Mouse (Mus musculus): Measurements from ENCODE around the gene Suclg2. TPM values are rescaled to one million over a fixed set of nuclear protein-coding genes. Genes with fewer than 3 reads are reported as not detected.

The Suclg2 gene
- polyA plus RNA-seq, 1 experiment from 2014 or later: 46.5 TPM

DNA sequence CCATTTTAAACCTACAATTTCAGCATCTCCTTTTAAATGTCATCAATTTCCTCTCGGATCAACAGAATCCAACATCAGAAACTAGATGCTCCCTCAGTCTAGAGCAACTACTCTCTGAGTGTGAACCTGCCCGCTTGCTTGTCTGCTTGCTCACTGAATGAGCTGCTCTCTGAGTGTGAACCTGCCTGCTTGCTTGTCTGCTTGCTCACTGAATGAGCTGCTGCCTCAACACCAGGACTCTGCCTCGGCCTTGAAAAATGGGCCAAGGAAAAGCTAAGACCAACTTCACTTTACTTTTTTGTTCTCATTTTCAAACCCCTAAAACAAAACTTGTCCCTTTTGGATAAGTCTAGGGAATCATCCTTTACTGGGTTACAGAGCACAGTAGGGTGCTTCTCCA is 64.9 kb downstream of the Suclg2 start:
- no peaks in the 10 kb centered on the region for H3K27me3 ChIP-seq
- H3K4me3 ChIP-seq: no peak overlapping the region
- no peak overlapping the region for H3K4me2 ChIP-seq
- 93% methylated on average over 3 of the region's 3 CpGs for WGBS
- no peaks in the 10 kb centered on the region for H3K9me3 ChIP-seq
- ATAC-seq (ENCODE audit: insufficient number of reproducible peaks, low FRiP score, low TSS enrichment, low read depth): no peak
- no peak overlapping the region for H3K9ac ChIP-seq
- no peak overlapping the region for H3K27ac ChIP-seq
- peaks cover 4% of the 10 kb centered on the region; the same call in 1 of the 2 replicates for H3K36me3 ChIP-seq
- peaks cover 10% of the 10 kb centered on the region; the same call in 1 of the 2 replicates for H3K4me1 ChIP-seq

DNA sequence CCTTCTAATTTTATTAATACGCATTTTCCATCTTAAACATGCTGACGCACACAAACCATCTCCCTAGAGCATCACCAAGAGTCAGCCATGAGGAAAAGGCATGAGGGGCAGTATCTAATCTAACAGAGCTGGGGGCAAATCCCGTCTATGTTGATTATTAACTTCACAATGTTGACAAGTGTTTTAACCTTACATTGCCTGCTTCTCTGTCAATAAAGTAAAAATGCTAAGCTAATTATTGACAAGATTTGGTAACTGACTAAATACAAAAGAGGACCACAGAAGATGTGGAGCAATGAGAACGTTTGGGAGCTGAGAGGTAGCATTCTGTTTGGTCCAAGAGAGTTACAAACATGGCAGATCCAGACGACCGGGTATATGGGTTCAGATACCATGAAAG is 65.8 kb downstream of the Suclg2 start:
- ATAC-seq (ENCODE audit: insufficient number of reproducible peaks, low FRiP score, low TSS enrichment, low read depth): no peak
- no peak overlapping the region for H3K4me2 ChIP-seq
- H3K4me1 ChIP-seq: peaks cover 10% of the 10 kb centered on the region; the same call in 1 of the 2 replicates
- peaks cover 3% of the 10 kb centered on the region; the same call in 1 of the 2 replicates for H3K36me3 ChIP-seq
- no peaks in the 10 kb centered on the region for H3K9me3 ChIP-seq
- no peak overlapping the region for H3K9ac ChIP-seq
- H3K27ac ChIP-seq: no peak overlapping the region
- no peak overlapping the region for H3K4me3 ChIP-seq
- WGBS: 87% methylated on average over 6 of the region's 6 CpGs
- no peaks in the 10 kb centered on the region for H3K27me3 ChIP-seq

DNA sequence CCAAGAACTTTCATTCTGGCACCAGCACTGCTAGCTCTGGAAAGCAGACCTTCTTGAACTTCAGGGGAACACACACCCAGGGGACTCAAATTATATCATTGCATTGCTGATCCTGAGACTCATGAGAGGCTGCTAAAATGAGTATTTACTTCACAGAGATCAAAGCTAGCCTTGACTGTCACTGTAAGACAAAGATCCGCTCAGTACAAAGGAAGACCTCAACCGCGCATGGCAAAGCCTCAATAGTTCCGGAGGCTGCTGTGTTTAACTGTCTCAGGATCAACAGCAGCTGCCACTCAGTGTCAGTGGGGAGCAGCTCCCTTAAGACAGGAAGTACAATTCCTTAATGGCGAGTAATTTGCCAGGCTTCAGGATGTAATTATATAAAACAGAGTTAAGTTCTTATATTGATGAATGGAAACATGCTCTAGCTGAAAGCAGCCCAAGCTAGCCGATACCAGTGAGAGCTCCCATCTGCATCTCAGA is 67.2 kb downstream of the Suclg2 start:
- Histone ChIP-seq H3K4me3 (no peak overlapping the region), H3K36me3 (no peaks in the 10 kb centered on the region), H3K4me1 (peaks cover 10% of the 10 kb centered on the region; the same call in 1 of the 2 replicates), H3K27ac (0 out of 2 replicates have a peak overlapping the region, but pooled peaks have one; percentile 27), H3K4me2 (no peak overlapping the region), H3K9ac (no peak overlapping the region), H3K27me3 (no peaks in the 10 kb centered on the region), H3K9me3 (no peaks in the 10 kb centered on the region)
- ATAC-seq (ENCODE audit: insufficient number of reproducible peaks, low FRiP score, low TSS enrichment, low read depth): no peak
- 34% methylated on average over 6 of the region's 6 CpGs for WGBS

DNA sequence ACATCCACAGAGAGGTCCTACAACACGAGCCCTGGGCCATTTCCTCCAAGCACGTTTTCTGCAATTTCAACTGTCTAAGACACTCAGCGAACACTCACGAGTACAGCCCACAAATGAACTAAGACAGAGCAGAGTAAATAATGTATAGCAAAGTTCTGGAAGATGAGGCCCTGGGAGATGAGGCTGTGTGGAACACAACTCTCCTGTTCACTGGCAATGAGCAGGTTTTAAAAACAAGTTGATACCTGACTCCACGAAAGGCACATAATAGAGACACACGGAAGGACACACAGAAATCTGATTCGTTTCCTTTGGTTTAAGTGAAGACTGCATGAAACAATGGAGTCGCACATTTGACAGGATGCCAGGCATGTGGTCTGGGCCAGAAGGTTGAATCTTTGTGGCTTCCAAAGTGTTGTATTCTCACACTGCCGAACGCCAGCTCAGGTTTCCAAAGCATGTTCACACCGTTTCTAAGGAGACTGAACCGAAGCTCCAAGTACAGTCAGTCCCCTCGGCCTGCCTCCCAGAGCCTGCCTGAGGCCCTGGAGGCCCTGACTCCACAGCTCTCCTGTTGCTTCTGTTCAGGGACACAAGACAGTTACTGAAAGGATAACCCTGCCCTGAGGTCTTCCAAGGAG is 68.4 kb downstream of the Suclg2 start:
- Histone ChIP-seq H3K27me3 (no peaks in the 10 kb centered on the region), H3K4me1 (peaks cover 10% of the 10 kb centered on the region; the same call in 1 of the 2 replicates), H3K36me3 (no peaks in the 10 kb centered on the region), H3K9me3 (no peaks in the 10 kb centered on the region), H3K9ac (no peak overlapping the region), H3K4me3 (no peak overlapping the region), H3K4me2 (no peak overlapping the region), H3K27ac (no peak overlapping the region)
- no peak for ATAC-seq (ENCODE audit: insufficient number of reproducible peaks, low FRiP score, low TSS enrichment, low read depth)
- 24% methylated on average over 13 of the region's 13 CpGs for WGBS

DNA sequence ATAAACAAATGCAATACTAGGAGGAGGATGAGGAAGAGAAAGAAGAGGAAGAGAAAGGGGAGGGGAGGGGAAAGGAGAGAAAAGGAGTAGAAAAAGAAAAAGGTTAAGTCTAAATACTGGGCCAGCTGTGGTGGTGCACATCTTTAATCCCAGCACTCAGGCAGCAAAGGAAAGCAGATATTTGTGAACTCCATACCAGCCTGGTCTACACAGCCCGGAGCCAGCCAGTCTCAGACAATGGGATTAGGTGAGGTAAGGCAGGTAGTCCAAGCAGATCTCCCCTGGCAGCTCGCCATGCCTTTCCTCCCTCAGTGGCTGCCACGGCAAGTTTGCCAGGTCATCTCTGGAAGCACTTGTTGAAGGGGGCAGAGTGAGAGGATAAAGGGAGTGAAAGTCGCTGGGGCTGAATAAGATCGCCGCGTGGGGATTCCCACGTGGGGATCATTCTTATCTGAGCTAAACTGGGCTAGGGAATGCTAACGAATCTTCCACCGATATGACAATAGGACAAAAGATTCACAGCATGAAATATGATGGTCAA is 69.4 kb downstream of the Suclg2 start:
- H3K36me3 ChIP-seq: no peaks in the 10 kb centered on the region
- H3K27ac ChIP-seq: no peak overlapping the region
- H3K9me3 ChIP-seq: no peaks in the 10 kb centered on the region
- WGBS: 82% methylated on average over 10 of the region's 10 CpGs
- no peaks in the 10 kb centered on the region for H3K27me3 ChIP-seq
- no peak overlapping the region for H3K9ac ChIP-seq
- no peak overlapping the region for H3K4me3 ChIP-seq
- peaks cover 10% of the 10 kb centered on the region; the same call in 1 of the 2 replicates for H3K4me1 ChIP-seq
- H3K4me2 ChIP-seq: no peak overlapping the region
- ATAC-seq (ENCODE audit: insufficient number of reproducible peaks, low FRiP score, low TSS enrichment, low read depth): no peak

DNA sequence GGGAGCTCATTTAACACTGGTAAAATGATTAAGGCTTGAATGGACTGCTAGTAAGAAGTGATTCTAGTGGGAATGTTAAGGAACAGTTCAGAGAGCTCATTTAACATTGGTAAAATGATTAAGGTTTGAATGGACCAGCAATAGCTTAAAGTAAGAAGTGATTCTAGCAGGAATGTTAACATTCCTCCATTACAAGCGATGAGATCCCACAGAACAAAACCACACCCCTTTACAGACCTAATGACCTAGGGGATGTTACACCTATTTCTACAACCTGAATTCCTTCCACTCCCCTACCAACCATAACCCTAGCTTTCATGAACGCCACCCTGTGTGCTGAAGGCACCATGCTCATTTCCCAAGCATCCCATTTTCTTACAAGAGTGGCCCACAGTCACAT is 81.2 kb downstream of the Suclg2 start:
- ATAC-seq (ENCODE audit: insufficient number of reproducible peaks, low FRiP score, low TSS enrichment, low read depth): no peak
- Histone ChIP-seq H3K9ac (no peak overlapping the region), H3K4me3 (no peak overlapping the region), H3K27ac (no peak overlapping the region), H3K9me3 (no peaks in the 10 kb centered on the region), H3K4me2 (no peak overlapping the region), H3K4me1 (no peaks in the 10 kb centered on the region), H3K27me3 (no peaks in the 10 kb centered on the region), H3K36me3 (no peaks in the 10 kb centered on the region)
- WGBS: 81% methylated on average over 2 of the region's 2 CpGs

DNA sequence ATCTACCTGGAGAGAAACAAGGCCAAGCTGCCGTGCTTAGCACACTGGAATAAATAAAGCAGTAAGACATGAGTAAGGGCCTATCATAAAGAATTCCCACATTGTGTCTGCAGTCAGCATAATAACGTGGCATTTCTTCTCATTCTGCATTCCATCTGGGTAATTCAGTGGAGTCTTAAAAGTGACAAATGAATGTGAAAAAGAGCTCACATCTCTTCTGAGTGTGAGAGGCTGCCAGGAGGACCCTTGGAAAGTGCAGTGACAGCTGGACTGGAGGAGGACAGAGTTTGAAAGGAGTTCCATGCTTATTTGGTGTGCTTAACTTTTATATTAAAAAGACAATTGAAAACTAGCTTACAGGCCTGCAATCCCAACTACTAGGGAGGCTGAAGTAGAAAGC is 83.2 kb downstream of the Suclg2 start:
- Histone ChIP-seq H3K36me3 (no peaks in the 10 kb centered on the region), H3K9me3 (no peaks in the 10 kb centered on the region), H3K9ac (no peak overlapping the region), H3K4me2 (no peak overlapping the region), H3K4me3 (no peak overlapping the region), H3K27ac (no peak overlapping the region), H3K27me3 (no peaks in the 10 kb centered on the region), H3K4me1 (no peaks in the 10 kb centered on the region)
- WGBS: 28% methylated on average over 2 of the region's 2 CpGs
- no peak for ATAC-seq (ENCODE audit: insufficient number of reproducible peaks, low FRiP score, low TSS enrichment, low read depth)

DNA sequence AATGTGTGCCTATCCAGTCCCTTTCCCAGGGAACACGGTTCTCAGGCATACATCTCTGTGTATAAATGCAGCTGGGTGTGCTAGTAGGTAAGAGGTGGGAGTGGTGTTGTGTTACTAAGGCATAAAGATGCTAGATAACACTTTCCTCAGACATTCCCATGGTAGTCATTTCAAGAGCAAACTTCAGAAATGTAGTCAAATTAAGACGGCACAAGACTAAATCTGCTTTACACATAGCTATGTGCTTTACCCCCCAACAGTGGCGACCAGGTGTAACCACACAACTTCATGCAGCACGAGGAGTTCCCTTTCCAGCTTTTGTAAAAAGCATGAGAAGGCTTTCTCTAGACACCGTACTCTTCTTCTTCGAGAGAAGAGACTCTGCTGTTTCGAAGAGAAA is 89.5 kb downstream of the Suclg2 start:
- no peaks in the 10 kb centered on the region for H3K27me3 ChIP-seq
- WGBS: 89% methylated on average over 7 of the region's 7 CpGs

DNA sequence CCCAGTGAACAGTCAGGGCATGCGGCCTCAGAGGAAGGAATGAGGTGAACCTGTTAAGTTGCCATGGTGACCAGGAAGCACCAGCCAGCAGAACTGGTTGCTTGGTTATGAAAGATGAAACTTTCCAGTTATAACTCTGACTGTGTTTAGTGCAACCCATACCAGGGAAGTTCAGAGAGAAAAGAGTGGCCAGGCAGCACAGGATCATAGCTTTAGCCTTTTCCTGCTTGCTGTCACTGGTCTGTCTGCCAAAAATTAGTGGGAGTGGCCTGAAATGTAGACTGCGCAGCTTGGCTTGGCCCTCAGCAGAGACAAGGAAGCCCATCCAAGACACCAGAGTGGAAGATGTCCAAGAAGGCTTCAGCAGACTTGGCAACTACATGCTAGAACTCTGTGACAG is 96.8 kb downstream of the Suclg2 start:
- 59% methylated on average over 2 of the region's 2 CpGs for WGBS
- H3K4me3 ChIP-seq: no peak overlapping the region
- ATAC-seq (ENCODE audit: insufficient number of reproducible peaks, low FRiP score, low TSS enrichment, low read depth): peak; percentile 40; the same call in 1 of the 2 replicates
- no peak overlapping the region for H3K4me2 ChIP-seq
- H3K36me3 ChIP-seq: no peaks in the 10 kb centered on the region
- no peaks in the 10 kb centered on the region for H3K27me3 ChIP-seq
- peaks cover 5% of the 10 kb centered on the region for H3K4me1 ChIP-seq
- no peak overlapping the region for H3K9ac ChIP-seq
- H3K9me3 ChIP-seq: no peaks in the 10 kb centered on the region
- H3K27ac ChIP-seq: no peak overlapping the region

More for the DNA sequence above, 89.5 kb downstream of the Suclg2 start:
- no peaks in the 10 kb centered on the region for H3K9me3 ChIP-seq
- H3K4me2 ChIP-seq: no peak overlapping the region
- H3K27ac ChIP-seq: no peak overlapping the region
- H3K4me1 ChIP-seq: no peaks in the 10 kb centered on the region
- no peaks in the 10 kb centered on the region for H3K36me3 ChIP-seq
- no peak overlapping the region for H3K4me3 ChIP-seq
- H3K9ac ChIP-seq: no peak overlapping the region
- ATAC-seq (ENCODE audit: insufficient number of reproducible peaks, low FRiP score, low TSS enrichment, low read depth): no peak

DNA sequence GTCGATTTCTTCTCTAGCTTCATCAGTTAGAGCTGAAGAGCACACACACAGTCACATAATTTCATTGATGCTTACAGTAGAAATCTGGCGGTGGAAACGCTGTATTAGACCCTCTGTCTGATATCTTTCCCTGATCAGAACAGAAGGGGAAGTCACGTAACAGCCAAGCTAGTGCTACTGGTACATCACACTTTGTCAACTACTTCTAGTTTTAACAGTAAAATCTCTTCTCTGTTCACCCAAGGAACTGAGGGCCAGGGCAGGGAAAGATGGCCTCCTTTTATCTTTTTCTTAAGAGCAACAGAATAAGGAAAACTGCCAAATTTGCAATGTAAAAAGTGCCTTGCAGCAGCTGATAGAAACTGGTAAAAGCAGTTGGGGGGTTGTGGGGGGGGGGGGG is 97.8 kb downstream of the Suclg2 start:
- WGBS: 88% methylated on average over 4 of the region's 4 CpGs
- H3K9me3 ChIP-seq: no peaks in the 10 kb centered on the region
- no peaks in the 10 kb centered on the region for H3K27me3 ChIP-seq
- no peak overlapping the region for H3K4me3 ChIP-seq
- no peak overlapping the region for H3K9ac ChIP-seq
- H3K4me2 ChIP-seq: no peak overlapping the region
- H3K36me3 ChIP-seq: no peaks in the 10 kb centered on the region
- no peak for ATAC-seq (ENCODE audit: insufficient number of reproducible peaks, low FRiP score, low TSS enrichment, low read depth)
- no peak overlapping the region for H3K27ac ChIP-seq
- H3K4me1 ChIP-seq: peaks cover 5% of the 10 kb centered on the region

DNA sequence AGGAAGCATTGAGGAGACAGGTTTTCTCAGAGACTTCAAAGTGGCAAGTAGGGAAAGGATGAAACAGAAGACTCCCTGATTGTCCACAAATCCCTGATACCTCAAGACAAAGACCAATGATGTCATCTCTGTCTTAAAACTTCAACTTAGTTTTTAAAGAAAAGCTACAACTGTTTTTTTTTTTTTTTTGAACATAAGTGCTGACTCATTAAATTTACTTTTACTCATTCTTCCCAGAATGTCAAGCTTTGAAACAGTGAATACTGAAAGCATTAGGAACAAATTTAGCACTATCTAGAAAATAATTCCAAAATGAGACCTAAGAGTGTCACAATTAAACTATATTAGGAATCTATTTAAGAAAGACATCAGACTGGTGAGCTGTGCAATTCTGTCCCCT is 98.8 kb downstream of the Suclg2 start:
- H3K4me2 ChIP-seq: no peak overlapping the region
- no peak for ATAC-seq (ENCODE audit: insufficient number of reproducible peaks, low FRiP score, low TSS enrichment, low read depth)
- no peaks in the 10 kb centered on the region for H3K27me3 ChIP-seq
- no peak overlapping the region for H3K27ac ChIP-seq
- no peak overlapping the region for H3K9ac ChIP-seq
- no peak overlapping the region for H3K4me3 ChIP-seq
- H3K36me3 ChIP-seq: no peaks in the 10 kb centered on the region
- no peaks in the 10 kb centered on the region for H3K9me3 ChIP-seq
- peaks cover 5% of the 10 kb centered on the region for H3K4me1 ChIP-seq

DNA sequence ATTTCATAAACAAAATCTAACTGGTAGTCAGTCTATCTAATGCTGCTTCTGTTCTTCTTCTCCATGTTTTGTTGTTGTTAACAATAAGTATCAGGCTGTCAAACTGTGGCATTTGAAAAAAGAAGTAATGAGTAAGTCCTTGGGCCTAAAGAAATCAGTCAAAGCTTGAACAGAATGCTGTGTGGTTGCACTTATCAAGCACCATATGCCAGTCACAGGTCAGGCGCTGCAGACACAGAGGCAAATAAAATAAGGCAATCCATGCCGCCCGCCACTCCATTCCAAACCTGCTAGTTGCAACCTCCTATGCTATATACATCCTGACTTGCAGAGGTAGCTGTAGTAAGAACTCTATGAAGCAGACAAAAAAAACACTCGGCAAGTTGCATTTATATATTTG is 100.2 kb downstream of the Suclg2 start:
- Histone ChIP-seq H3K27me3 (no peaks in the 10 kb centered on the region), H3K27ac (no peak overlapping the region), H3K36me3 (no peaks in the 10 kb centered on the region), H3K4me3 (no peak overlapping the region), H3K4me1 (peaks cover 5% of the 10 kb centered on the region), H3K4me2 (no peak overlapping the region), H3K9me3 (no peaks in the 10 kb centered on the region), H3K9ac (no peak overlapping the region)
- 88% methylated on average over 4 of the region's 4 CpGs for WGBS
- ATAC-seq (ENCODE audit: insufficient number of reproducible peaks, low FRiP score, low TSS enrichment, low read depth): no peak

Data from limb, embryonic 15.5 days (tissue).